Mouse (Mus musculus) intestine, embryonic 16.5 days (tissue): ENCODE measurements around the gene Cldn15. TPM values are rescaled to one million over a fixed set of nuclear protein-coding genes. Genes with fewer than 3 reads are reported as not detected.
A peak's percentile ranks its signal among the peaks of the same experiment; 100 is the strongest.

ENCODE experiments used
- ATAC-seq: fragments of 200-750 bp; cut with Nextera tagmentation; 2 replicates; pipeline ENCODE4 v1.8.0; 2017; ENCODE audit warnings: moderate TSS enrichment, moderate library complexity
- H3K27ac ChIP-seq: fragments of 300-500 bp; sonication (generic); 2 replicates; pipeline ENCODE4 v1.5.1; 2014; ENCODE audit warnings: mild to moderate bottlenecking, low read length
- H3K27me3 ChIP-seq: fragments of 300-500 bp; sonication (generic); replicated peaks from 2 replicates; pipeline ENCODE4 v1.6.1; 2014; ENCODE audit warnings: low read length, control low read depth, mixed read lengths; ENCODE audit not compliant: control insufficient read depth, insufficient read depth
- H3K36me3 ChIP-seq: fragments of 300-500 bp; sonication (generic); 2 replicates; pipeline ENCODE4 v1.6.1; 2014; ENCODE audit warnings: low read length, control low read depth; ENCODE audit not compliant: control insufficient read depth, insufficient read depth
- H3K4me1 ChIP-seq: fragments of 300-500 bp; sonication (generic); 2 replicates; pipeline ENCODE4 v1.6.1; 2014; ENCODE audit warnings: low read length, control low read depth, mixed read lengths; ENCODE audit not compliant: control insufficient read depth, insufficient read depth
- H3K4me2 ChIP-seq: fragments of 300-500 bp; sonication (generic); 2 replicates; pipeline ENCODE4 v1.6.1; 2014; ENCODE audit warnings: low read depth, low read length, control low read depth
- H3K4me3 ChIP-seq: fragments of 300-500 bp; sonication (generic); 2 replicates; pipeline ENCODE4 v1.5.1; 2014; ENCODE audit warnings: mild to moderate bottlenecking, low read length
- H3K9ac ChIP-seq: fragments of 300-500 bp; sonication (generic); 2 replicates; pipeline ENCODE4 v1.6.1; 2014; ENCODE audit warnings: low read depth, low read length
- H3K9me3 ChIP-seq: fragments of 300-500 bp; sonication (generic); 2 replicates; pipeline ENCODE4 v1.6.1; 2016; ENCODE audit warnings: low read length, control low read depth; ENCODE audit not compliant: control insufficient read depth
- WGBS: fragments of 180-500 bp; shearing (Covaris S2); extraction: QIAGEN DNeasy Blood & Tissue Kit; methylation state at CpG from one replicate; pipeline ENCODE4 v1.1.7; 2014; 5-methylcytosine and 5-hydroxymethylcytosine counted together
- polyA plus RNA-seq: library from polyadenylated mRNA; unstranded; fragments of >200 nt; fragmentation: Nextera tagmentation; extraction: Ambion mirVana; gene quantifications from 2 replicates; pipeline ENCODE4 v1.2.1, GENCODE M21; 2015

Gene Cldn15
- polyA plus RNA-seq: 34.8 and 36.6 TPM in 2 replicates

DNA sequence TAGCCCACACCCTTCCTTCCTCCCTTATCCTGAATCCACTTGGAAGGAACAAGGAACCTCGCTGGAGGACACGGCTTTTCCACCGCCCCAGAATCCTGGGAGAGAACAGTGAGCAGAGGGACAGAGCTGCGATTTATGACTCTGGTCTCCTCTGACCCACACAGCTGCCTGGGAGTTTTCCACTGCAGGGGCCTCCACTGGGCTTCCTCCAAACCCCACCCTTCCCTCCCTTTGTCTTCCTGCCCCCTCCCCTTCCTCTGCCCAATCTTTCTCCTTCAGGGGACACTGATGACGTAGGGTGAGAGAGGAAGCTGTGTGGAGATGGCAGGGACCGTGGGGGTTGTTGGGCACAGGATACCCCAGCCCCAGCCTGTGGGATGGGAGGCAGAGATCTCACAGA, at the start of gene Cldn15:
Gene Cldn15, plus strand, starts transcription at position 286 of the 400 bp plus-strand sequence.
- whole genome bisulfite sequencing: 25% methylated on average over 6 of the region's 6 CpGs
- Histone ChIP-seq H3K9ac (peak within 1 kb of the TSS; percentile 33), H3K4me2 (peak within 1 kb of the TSS; percentile 37)

DNA sequence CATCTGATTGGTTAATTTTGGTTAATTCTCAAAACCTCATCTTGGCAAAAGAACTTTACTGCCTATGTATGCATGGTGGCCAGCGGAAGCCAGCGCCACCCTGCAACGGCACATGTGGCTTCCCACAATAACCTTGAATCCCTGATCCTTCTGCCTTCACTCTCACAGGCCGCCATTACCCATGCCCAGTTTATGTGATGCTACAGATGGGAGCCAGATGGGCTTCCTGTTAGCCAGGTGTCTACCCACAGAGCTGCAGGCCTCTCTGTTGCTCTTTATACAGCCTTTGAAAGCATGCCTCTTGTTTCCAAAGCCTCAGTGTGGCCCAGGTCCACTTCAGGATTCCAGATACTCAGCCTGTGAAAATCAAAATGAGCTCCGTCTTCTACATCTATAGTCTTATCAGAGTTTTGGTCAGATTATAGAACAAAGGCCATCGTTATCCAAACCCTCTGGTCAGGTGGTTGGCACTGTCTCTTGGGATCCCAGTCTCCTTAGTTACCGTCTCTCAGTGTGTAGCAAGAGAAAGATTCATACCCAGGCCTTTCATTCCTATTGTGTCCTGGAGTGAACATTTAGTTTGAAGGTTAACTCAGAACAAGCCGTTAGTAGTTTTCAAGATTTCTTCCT, 48.7 kb upstream of the Cldn15 start:
- no peak overlapping the region for H3K4me2 ChIP-seq
- 97% methylated on average over 8 of the region's 8 CpGs for WGBS

More for the DNA sequence above, at the start of gene Cldn15:
- Histone ChIP-seq H3K36me3 (peaks cover 3% of the 10 kb centered on the region; the same call in 1 of the 2 replicates), H3K4me1 (peaks cover 57% of the 10 kb centered on the region), H3K27ac (peak within 1 kb of the TSS; percentile 89), H3K27me3 (no peaks in the 10 kb centered on the region), H3K9me3 (no peaks in the 10 kb centered on the region), H3K4me3 (peak within 1 kb of the TSS; percentile 30; the same call in 1 of the 2 replicates)
- no peak for ATAC-seq

DNA sequence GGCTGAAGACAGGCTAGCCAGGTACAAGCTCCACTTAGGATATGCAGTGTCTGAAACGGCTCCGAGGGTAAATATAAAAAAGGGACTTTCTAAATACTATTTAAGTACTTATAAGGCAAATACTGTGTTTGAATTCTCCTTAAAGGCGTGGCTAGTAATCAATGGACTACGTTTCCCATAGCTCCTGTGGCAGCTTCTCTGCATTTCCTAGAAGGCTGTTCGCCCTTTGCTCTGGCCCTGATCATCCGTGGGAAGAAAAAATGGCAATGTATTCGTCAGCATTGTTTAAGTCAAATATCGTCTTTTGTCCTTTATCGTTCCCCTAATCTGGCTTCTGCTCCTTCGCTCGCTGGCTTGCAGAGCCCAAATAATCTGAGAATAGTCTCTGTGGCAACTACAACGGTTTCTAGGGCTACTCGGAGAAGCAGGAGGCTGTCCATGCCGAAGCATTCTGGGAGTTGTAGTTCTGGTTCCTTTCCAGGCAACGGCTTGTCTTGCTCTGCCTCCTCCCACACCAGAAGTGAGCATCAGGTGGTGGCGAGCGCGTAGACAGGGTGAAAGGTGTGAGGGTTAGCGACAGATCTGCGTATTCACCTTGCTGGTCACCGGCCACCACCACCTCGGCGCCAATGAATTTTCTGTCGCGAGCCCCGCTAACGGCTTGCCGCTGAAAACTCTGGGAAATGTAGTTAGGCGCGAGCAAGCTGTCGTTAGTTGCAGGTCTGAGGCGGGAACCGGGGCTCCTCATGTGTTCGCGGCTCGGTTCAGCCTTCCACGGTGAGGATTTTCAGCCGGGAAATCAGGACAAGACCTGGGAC, 47.6 kb upstream of the Cldn15 start:
- Histone ChIP-seq H3K4me3 (peak overlapping the region; percentile 71), H3K9ac (peak overlapping the region; percentile 75), H3K4me2 (peak overlapping the region; percentile 97), H3K36me3 (no peaks in the 10 kb centered on the region), H3K9me3 (no peaks in the 10 kb centered on the region), H3K27ac (peak overlapping the region; percentile 29; the same call in 1 of the 2 replicates), H3K27me3 (no peaks in the 10 kb centered on the region), H3K4me1 (peaks cover 2% of the 10 kb centered on the region)
- WGBS: 3% methylated on average over 38 of the region's 38 CpGs
- peak; percentile 87 for ATAC-seq

More for the DNA sequence above, 48.7 kb upstream of the Cldn15 start:
- Histone ChIP-seq H3K4me3 (no peak overlapping the region), H3K9ac (no peak overlapping the region), H3K27me3 (no peaks in the 10 kb centered on the region), H3K27ac (no peak overlapping the region), H3K9me3 (no peaks in the 10 kb centered on the region), H3K36me3 (no peaks in the 10 kb centered on the region), H3K4me1 (no peaks in the 10 kb centered on the region; the same call in none of the 2 replicates)
- no peak for ATAC-seq

DNA sequence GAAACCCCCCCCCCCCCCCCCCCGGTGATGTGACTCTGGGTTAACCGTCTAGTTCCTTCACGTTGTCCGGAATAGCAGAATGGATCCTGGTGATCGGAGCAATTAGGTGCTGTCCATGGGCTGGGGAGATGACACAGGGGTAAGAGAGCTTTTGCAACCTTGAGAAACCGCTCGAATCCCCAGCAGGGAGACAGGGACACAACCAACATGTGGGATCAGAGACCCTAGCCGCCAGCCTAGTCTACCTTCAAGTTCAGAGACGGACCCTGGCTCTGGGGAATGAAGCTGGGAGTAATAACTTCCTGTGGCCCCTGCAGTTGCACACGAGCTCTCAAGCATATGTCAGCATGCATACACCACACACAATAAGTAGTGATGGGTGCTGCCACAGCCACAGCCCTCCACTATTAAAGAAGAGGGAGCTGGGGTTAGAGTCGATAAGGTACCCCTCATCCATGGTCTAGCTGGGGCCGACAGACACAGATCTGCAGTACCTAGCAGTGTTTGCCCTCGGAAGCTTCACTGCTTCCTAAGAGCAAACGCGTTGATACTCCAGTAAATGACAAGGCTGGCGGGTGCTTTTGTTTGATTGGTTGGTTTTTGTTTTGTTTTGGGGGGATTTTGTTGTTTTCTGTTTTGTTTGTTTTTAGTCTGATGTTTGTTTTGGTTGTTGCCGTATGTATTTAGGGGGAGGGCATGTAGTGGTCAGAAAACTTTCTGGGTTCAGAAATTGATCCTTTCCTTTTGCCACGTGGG, 46.7 kb upstream of the Cldn15 start:
- no peaks in the 10 kb centered on the region for H3K36me3 ChIP-seq
- no peak overlapping the region for H3K27ac ChIP-seq
- no peaks in the 10 kb centered on the region for H3K9me3 ChIP-seq
- peak overlapping the region; percentile 97 for H3K4me2 ChIP-seq
- H3K4me1 ChIP-seq: peaks cover 4% of the 10 kb centered on the region
- WGBS: 23% methylated on average over 17 of the region's 18 CpGs
- ATAC-seq: 0 out of 2 replicates have a peak, but pooled peaks have one; percentile 0
- peak overlapping the region; percentile 75 for H3K9ac ChIP-seq
- peak overlapping the region; percentile 71 for H3K4me3 ChIP-seq
- no peaks in the 10 kb centered on the region for H3K27me3 ChIP-seq

DNA sequence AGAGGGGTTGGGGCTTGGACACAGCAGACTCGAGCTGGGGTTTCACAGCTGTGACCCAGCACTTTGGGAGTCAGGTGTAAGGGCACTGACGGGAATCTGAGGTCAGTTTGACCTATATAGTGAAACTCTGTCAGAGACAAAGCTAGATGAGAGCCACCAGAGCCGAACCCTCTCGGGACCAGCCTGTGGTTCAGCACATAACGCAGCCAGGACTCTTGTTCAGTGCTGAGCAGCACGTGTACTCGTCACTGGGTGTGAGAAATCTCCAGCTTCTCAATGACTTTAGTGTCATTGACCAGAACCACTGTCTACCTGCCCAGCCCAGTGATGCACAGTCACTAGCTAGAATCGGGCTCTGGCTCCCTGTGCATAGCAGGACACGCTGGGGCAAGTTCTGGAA, 43.6 kb upstream of the Cldn15 start:
- Histone ChIP-seq H3K27ac (no peak overlapping the region), H3K4me3 (no peak overlapping the region), H3K27me3 (no peaks in the 10 kb centered on the region), H3K9me3 (no peaks in the 10 kb centered on the region), H3K4me1 (peaks cover 4% of the 10 kb centered on the region), H3K4me2 (no peak overlapping the region), H3K9ac (no peak overlapping the region), H3K36me3 (no peaks in the 10 kb centered on the region)
- 85% methylated on average over 9 of the region's 9 CpGs for WGBS
- no peak for ATAC-seq

DNA sequence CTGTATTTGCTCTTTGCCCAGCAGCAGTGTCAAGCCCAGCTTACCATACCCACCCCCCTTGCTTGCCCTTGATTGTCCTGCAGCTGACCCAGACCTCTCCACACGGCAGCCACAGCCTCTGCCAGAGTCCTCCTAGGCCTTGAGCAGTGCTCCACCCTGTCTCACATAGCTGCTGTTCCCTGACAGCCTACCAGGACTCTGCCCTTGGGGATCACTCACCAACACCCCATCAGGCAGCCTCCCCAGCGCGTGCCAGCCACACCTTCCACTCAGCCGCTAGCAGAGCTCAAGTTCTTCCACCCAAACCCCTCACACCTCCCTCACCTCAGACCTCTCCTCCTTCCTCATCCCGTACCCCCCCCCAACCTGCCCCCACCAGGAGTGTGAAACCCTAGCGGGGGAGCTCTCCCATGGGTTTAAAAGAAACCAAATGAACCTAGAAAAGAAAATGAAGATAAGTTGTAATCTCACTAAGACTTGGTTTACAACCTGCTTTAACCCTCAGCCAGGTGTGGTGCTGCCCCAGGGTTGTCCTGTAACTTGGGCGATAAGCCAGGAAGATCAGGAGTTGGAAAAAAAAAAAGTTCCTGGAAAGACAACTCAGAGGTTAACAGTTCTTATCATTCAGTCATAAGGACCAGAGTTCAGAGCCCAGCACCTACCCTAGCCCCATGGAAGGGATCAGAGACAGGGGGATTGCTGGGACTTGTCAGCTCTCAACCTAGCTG, 42.5 kb upstream of the Cldn15 start:
- H3K4me1 ChIP-seq: peaks cover 4% of the 10 kb centered on the region
- H3K36me3 ChIP-seq: no peaks in the 10 kb centered on the region
- no peaks in the 10 kb centered on the region for H3K27me3 ChIP-seq
- no peak overlapping the region for H3K4me2 ChIP-seq
- 50% methylated on average over 7 of the region's 7 CpGs for WGBS
- H3K27ac ChIP-seq: peak overlapping the region; percentile 85
- no peaks in the 10 kb centered on the region for H3K9me3 ChIP-seq
- ATAC-seq: peak; percentile 94
- H3K9ac ChIP-seq: no peak overlapping the region
- H3K4me3 ChIP-seq: no peak overlapping the region

DNA sequence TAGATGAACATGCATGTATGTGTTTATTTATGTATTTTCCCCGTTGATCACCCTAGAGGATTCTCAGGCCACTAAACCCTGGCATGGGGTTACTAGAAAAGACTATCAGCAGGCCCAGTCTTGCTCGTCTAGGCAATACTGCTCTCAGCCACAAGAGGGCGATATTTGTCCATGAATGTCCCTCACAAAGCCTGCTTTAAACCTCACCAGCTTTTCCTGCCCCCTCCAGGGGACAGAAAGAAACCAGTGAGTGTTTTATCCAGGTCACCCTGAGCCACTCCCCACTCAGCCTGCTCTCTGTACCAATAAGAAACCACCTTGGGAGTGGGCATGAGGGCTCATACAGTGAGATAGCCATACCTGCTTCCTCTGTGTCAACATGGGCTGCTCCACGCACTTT, 37.3 kb upstream of the Cldn15 start:
- no peak overlapping the region for H3K27ac ChIP-seq
- H3K4me3 ChIP-seq: no peak overlapping the region
- no peak overlapping the region for H3K4me2 ChIP-seq
- no peaks in the 10 kb centered on the region for H3K9me3 ChIP-seq
- no peak overlapping the region for H3K9ac ChIP-seq
- ATAC-seq: peak; percentile 83
- H3K36me3 ChIP-seq: no peaks in the 10 kb centered on the region
- WGBS: 13% methylated on average over 4 of the region's 4 CpGs
- H3K4me1 ChIP-seq: 0 out of 2 replicates have a peak, but pooled peaks cover 2% of the 10 kb centered on the region
- H3K27me3 ChIP-seq: no peaks in the 10 kb centered on the region

DNA sequence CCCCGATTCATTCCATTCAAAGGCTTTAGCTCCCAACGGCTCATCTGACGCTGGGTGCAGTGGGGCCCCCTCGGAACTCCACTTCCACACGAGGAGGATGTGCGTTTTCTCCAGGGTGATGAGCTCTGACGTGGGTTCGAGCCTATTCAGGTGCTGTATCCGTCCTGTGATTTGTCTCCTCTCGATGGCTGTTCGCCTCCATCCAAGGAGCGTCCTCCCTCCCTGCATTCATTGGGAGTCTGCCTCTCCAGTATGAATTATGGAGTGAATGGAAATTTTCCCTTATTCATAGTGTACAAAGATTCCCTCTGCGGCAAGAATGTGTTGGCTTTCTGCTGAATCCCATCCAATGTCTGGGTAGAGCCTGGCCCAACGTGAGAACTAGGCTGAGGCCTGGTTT, 34.5 kb upstream of the Cldn15 start:
- Histone ChIP-seq H3K36me3 (no peaks in the 10 kb centered on the region), H3K4me1 (no peaks in the 10 kb centered on the region), H3K4me3 (no peak overlapping the region), H3K9me3 (no peaks in the 10 kb centered on the region), H3K4me2 (no peak overlapping the region), H3K27me3 (no peaks in the 10 kb centered on the region), H3K9ac (no peak overlapping the region), H3K27ac (no peak overlapping the region)
- 79% methylated on average over 14 of the region's 14 CpGs for WGBS
- no peak for ATAC-seq
